19 mouse cellular contexts compared by ENCODE assay signal in genomic region chr1:57325585-57326165, GRCm38 (mm10).
"Had no signal": no experiment of that assay in that cellular context is flagged by ENCODE, and none has a peak within 500 bp of the region (broad histone marks: within the 10 kb centered on the region; RNA-seq: fewer than 3 reads in every experiment).

No protein-coding gene starts in this region.

- H3K27me3 ChIP-seq: megakaryocyte, embryonic 14.5 days; neural tube, embryonic 13.5 days; stomach, embryonic 15.5 days had no signal

- ATAC-seq: liver, postnatal 0 days; lung, postnatal 0 days had no signal

- H3K9me3 ChIP-seq: megakaryocyte, embryonic 14.5 days; midbrain, embryonic 10.5 days; neural tube, embryonic 13.5 days; stomach, embryonic 15.5 days had no signal

- H3K9ac ChIP-seq: liver, embryonic 14.5 days; liver, postnatal 0 days; lung, embryonic 14.5 days; neural tube, embryonic 13.5 days; stomach, embryonic 15.5 days had no signal

- H3K36me3 ChIP-seq: midbrain, embryonic 10.5 days; neural tube, embryonic 13.5 days; stomach, embryonic 15.5 days had no signal

- DNase-seq: kidney, adult 18-20 months; kidney, adult 9 months; kidney, postnatal 14 days; kidney, postnatal 4 days; liver, postnatal 0 days; lung, embryonic 14.5 days; midbrain, embryonic 14.5 days; retina, postnatal 1 day; right cerebral cortex, postnatal 25 days; spleen, adult 18-20 months; thymus, postnatal 25 days had no signal

- H3K27ac ChIP-seq: liver, embryonic 14.5 days; macrophage; midbrain, embryonic 10.5 days; neural tube, embryonic 13.5 days; stomach, embryonic 15.5 days had no signal

- H3K4me3 ChIP-seq: megakaryocyte, embryonic 14.5 days; midbrain, embryonic 10.5 days; neural tube, embryonic 13.5 days; stomach, embryonic 15.5 days had no signal

- H3K4me2 ChIP-seq: liver, embryonic 11.5 days; lung, embryonic 14.5 days; neural tube, embryonic 13.5 days; stomach, embryonic 15.5 days had no signal

- H3K4me1 ChIP-seq: megakaryocyte, embryonic 14.5 days; midbrain, embryonic 10.5 days; neural tube, embryonic 13.5 days; stomach, embryonic 15.5 days had no signal
